Mouse (Mus musculus) heart, postnatal 0 days (tissue): ENCODE measurements around the gene Ralgps2. TPM values are rescaled to one million over a fixed set of nuclear protein-coding genes. Genes with fewer than 3 reads are reported as not detected.

Experiments
- ATAC-seq: fragments of 200-750 bp; cut with Nextera tagmentation; 2 replicates; pipeline ENCODE4 v1.8.0; 2017; ENCODE audit warnings: low read depth, moderate number of reproducible peaks, moderate library complexity; ENCODE audit not compliant: insufficient read depth
- DNase-seq: peaks from one replicate; pipeline ENCODE4 v3.0.0-alpha.2; 2016; ENCODE audit warnings: low spot score
- H3K27ac ChIP-seq: fragments of 300-500 bp; sonication (generic); 2 replicates; pipeline ENCODE4 v1.5.1; 2014; ENCODE audit warnings: low read depth, mild to moderate bottlenecking
- H3K27me3 ChIP-seq: fragments of 300-500 bp; sonication (generic); 2 replicates; pipeline ENCODE4 v1.6.1; 2014; ENCODE audit warnings: low read length, mixed read lengths; ENCODE audit not compliant: control insufficient read depth, insufficient read depth
- H3K36me3 ChIP-seq: fragments of 300-500 bp; sonication (generic); replicated peaks from 2 replicates; pipeline ENCODE4 v1.6.1; 2014; ENCODE audit warnings: low read length, mixed read lengths; ENCODE audit not compliant: control insufficient read depth, insufficient read depth
- H3K4me1 ChIP-seq: fragments of 300-500 bp; sonication (generic); 2 replicates; pipeline ENCODE4 v1.6.1; 2014; ENCODE audit warnings: antibody characterized with exemption; ENCODE audit not compliant: control insufficient read depth, insufficient read depth
- H3K4me2 ChIP-seq: fragments of 300-500 bp; sonication (generic); 2 replicates; pipeline ENCODE4 v1.6.1; 2014; ENCODE audit warnings: low read depth, mild to moderate bottlenecking, low read length, moderate library complexity
- H3K4me3 ChIP-seq: fragments of 300-500 bp; sonication (generic); 2 replicates; pipeline ENCODE4 v1.5.1; 2014; ENCODE audit warnings: low read depth, low read length
- H3K9ac ChIP-seq: fragments of 300-500 bp; sonication (generic); replicated peaks from 2 replicates; pipeline ENCODE4 v1.6.1; 2014; ENCODE audit warnings: low read depth, low read length, mixed read lengths
- H3K9me3 ChIP-seq: fragments of 300-500 bp; sonication (generic); replicated peaks from 2 replicates; pipeline ENCODE4 v1.6.1; 2016; ENCODE audit warnings: low read length; ENCODE audit not compliant: control insufficient read depth
- CTCF ChIP-seq: IDR thresholded peaks from 2 replicates; pipeline ENCODE4 v1.5.1; 2016; ENCODE audit warnings: antibody characterized with exemption, control low read depth, low read depth
- EP300 ChIP-seq: IDR thresholded peaks from 2 replicates; pipeline ENCODE4 v1.6.1; 2016; ENCODE audit warnings: antibody characterized with exemption, low read depth
- WGBS: fragments of 180-500 bp; shearing (Covaris S2); extraction: QIAGEN DNeasy Blood & Tissue Kit; methylation state at CpG from one replicate; pipeline ENCODE4 v1.1.7; 2014; 5-methylcytosine and 5-hydroxymethylcytosine counted together
- polyA plus RNA-seq: library from polyadenylated mRNA; unstranded; fragments of >200 nt; fragmentation: Nextera tagmentation; extraction: Ambion mirVana; gene quantifications from 2 replicates; pipeline ENCODE4 v1.2.1, GENCODE M21; 2015
- total RNA-seq: library from RNA; depleted of rRNA; stranded (reverse); fragments of >200 nt; gene quantifications from 2 replicates; pipeline ENCODE4 v1.2.3, GENCODE M21; 2014; ENCODE audit warnings: low replicate concordance

Ralgps2 gene
- total and polyA plus RNA-seq, 2 experiments from 2014 or later = 24.5 to 34.3 TPM

DNA sequence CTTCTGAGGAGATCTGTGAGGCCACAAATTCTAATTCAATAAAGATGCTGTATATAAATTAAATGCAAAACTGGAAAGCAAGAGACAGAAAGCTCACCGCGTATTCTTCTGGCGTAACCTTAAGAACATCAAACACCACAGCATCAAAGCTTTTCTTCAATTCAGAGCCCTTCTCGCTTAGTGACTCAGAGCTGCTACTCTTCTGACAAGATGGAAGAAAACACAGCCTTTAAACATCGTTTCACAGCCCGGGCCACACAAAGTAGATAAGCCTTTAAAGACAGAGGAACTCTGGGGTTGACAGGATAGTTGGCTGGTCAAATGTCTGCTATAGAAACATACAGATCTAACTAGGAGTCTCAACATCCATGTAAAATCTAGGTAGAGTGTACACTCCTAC is 37.7 kb downstream of the Ralgps2 start:
- no peaks in the 10 kb centered on the region for H3K9me3 ChIP-seq
- H3K4me3 ChIP-seq = no peak overlapping the region
- no peak overlapping the region for H3K27ac ChIP-seq
- H3K9ac ChIP-seq = no peak overlapping the region
- 78% methylated on average over 6 of the region's 6 CpGs for WGBS
- no peaks in the 10 kb centered on the region for H3K4me1 ChIP-seq
- H3K4me2 ChIP-seq = no peak overlapping the region
- no peak for TF ChIP-seq CTCF
- no peak for TF ChIP-seq EP300
- ATAC-seq = no peak
- no peaks in the 10 kb centered on the region for H3K27me3 ChIP-seq
- DNase-seq = no peak
- H3K36me3 ChIP-seq = peaks cover 5% of the 10 kb centered on the region; the same call in 1 of the 2 replicates

DNA sequence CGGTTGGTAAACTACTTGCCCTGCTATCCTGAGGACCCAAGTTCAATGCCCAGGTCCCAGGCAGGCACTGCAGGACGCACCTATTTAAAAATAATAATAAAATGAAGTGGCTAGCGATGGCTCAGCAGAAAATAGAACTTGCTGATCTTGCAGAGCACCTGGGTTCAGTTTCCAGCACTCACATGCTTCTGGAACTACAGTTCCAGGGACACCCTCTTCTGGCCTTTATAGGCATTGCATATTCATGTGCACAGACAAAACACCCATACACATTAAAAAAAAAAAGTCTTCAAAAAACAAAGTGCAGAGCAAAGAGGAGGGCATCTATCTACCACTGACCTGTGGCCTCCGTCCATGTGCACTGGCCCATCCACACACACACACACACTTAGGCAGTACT is 47.9 kb downstream of the Ralgps2 start:
- no peak for DNase-seq
- H3K9ac ChIP-seq = no peak overlapping the region
- no peak for TF ChIP-seq CTCF
- TF ChIP-seq EP300 = no peak
- no peaks in the 10 kb centered on the region for H3K9me3 ChIP-seq
- H3K4me3 ChIP-seq = no peak overlapping the region
- no peaks in the 10 kb centered on the region for H3K27me3 ChIP-seq
- H3K4me1 ChIP-seq = no peaks in the 10 kb centered on the region
- H3K27ac ChIP-seq = no peak overlapping the region
- H3K36me3 ChIP-seq = peaks cover 10% of the 10 kb centered on the region
- H3K4me2 ChIP-seq = no peak overlapping the region
- 93% methylated on average over 4 of the region's 4 CpGs for WGBS
- no peak for ATAC-seq

DNA sequence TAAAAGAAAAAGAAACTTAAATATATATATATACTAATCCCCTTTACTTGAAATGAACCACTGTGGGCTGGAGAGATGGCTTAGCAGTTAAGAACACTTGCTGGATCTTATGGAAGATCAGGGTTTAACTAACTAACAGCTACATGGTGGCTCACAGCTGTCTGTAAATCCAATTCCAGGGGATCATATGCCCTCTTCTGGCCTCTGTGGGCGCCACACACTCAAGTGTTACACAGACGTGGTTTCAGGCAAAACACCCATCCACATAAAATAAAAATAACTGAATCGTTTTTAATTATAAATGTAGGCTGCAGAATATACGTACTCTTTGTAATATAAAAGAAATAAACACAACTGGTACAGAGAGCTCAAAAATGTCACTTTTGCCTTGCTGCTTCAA is 50.6 kb downstream of the Ralgps2 start:
- no peak for ATAC-seq
- WGBS = 85% methylated on average over 4 of the region's 4 CpGs

DNA sequence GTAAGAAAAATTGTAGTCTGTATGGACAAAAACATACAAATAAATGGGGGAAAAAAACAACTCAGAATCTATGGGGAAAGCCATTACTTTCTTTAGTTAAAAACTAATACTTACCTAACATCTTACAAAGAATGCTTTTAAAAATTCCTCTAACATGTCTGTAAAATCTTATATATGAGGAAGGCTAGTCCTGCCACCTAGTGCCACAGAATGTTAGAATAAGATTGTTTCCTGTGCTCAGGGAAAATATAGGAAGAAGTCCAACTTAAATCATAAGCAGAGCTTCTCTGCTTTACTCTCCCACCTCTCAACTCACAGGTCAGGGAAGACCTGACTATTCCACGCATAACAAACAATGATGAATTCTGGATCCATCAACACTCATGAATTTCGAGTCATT is 53.5 kb downstream of the Ralgps2 start:
- H3K4me3 ChIP-seq = no peak overlapping the region
- no peak overlapping the region for H3K27ac ChIP-seq
- H3K9ac ChIP-seq = no peak overlapping the region
- H3K4me1 ChIP-seq = no peaks in the 10 kb centered on the region
- no peak for TF ChIP-seq EP300
- TF ChIP-seq CTCF = peak; percentile 29; the same call in 1 of the 2 replicates
- no peak for ATAC-seq
- WGBS = 83% methylated on average over 2 of the region's 2 CpGs
- no peaks in the 10 kb centered on the region for H3K27me3 ChIP-seq
- no peaks in the 10 kb centered on the region for H3K9me3 ChIP-seq
- peaks cover 29% of the 10 kb centered on the region for H3K36me3 ChIP-seq
- H3K4me2 ChIP-seq = no peak overlapping the region
- DNase-seq = no peak

More for the DNA sequence above, 50.6 kb downstream of the Ralgps2 start:
- peaks cover 19% of the 10 kb centered on the region for H3K36me3 ChIP-seq
- no peaks in the 10 kb centered on the region for H3K9me3 ChIP-seq
- no peak for DNase-seq
- no peaks in the 10 kb centered on the region for H3K4me1 ChIP-seq
- peak; percentile 21 for TF ChIP-seq CTCF
- no peak for TF ChIP-seq EP300
- no peak overlapping the region for H3K9ac ChIP-seq
- no peaks in the 10 kb centered on the region for H3K27me3 ChIP-seq
- H3K4me2 ChIP-seq = no peak overlapping the region
- H3K4me3 ChIP-seq = no peak overlapping the region
- H3K27ac ChIP-seq = no peak overlapping the region

DNA sequence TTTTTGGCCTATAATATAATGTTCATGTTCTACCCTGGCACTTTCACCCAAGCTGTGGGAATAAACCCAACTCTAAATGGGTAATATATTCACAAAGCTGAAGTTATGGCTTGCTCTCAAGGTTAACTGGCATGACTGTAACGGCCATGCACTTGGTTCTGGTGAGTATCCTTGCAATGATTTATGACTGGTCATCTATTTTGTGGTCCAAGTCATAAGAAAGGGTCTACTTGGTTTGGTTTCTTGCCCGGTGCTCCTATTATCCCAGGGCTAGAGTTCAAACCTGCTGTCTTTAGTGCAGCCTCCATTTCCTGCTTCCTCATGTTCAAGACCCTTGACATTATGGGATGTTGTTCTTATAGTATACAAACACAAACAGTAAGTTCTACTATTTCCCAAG is 54.6 kb downstream of the Ralgps2 start:
- Histone ChIP-seq H3K4me1 (no peaks in the 10 kb centered on the region), H3K9ac (no peak overlapping the region), H3K36me3 (peaks cover 29% of the 10 kb centered on the region), H3K27ac (no peak overlapping the region), H3K27me3 (no peaks in the 10 kb centered on the region), H3K4me2 (no peak overlapping the region), H3K4me3 (no peak overlapping the region), H3K9me3 (no peaks in the 10 kb centered on the region)
- no peak for ATAC-seq
- TF ChIP-seq CTCF = no peak
- TF ChIP-seq EP300 = no peak
- WGBS = 90% methylated on average over 2 of the region's 2 CpGs
- no peak for DNase-seq

DNA sequence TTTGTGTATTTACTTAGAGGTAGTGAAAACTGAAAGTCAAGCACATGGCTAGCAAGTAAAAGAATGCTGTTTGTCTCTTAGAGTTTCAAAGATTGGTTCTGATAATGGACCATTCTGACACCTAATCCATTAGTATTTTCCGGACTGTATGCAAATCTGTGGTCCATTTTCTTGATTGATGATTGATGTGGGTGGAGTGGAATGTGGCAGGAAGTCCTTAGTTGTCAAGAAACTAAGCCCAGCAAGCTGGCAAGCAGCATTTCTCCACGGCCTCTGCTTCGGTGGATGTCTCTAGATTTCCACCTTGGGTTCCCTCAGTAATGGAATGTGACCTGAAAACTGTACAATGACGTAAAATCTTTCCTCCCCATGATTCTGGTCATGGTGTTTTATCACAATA is 68.8 kb downstream of the Ralgps2 start:
- 84% methylated on average over 4 of the region's 4 CpGs for WGBS
- no peak for ATAC-seq
- no peak overlapping the region for H3K9ac ChIP-seq
- H3K27me3 ChIP-seq = no peaks in the 10 kb centered on the region
- H3K4me1 ChIP-seq = peaks cover 3% of the 10 kb centered on the region; the same call in 1 of the 2 replicates
- no peak for DNase-seq
- no peaks in the 10 kb centered on the region for H3K9me3 ChIP-seq
- no peak overlapping the region for H3K4me2 ChIP-seq
- TF ChIP-seq CTCF = no peak
- no peak for TF ChIP-seq EP300
- no peaks in the 10 kb centered on the region; the same call in 1 of the 2 replicates for H3K36me3 ChIP-seq
- H3K4me3 ChIP-seq = no peak overlapping the region
- no peak overlapping the region for H3K27ac ChIP-seq
